11 mouse cellular contexts compared by ENCODE assay signal in genomic region chr13:34299351-34300333, GRCm38 (mm10). TPM values are rescaled to one million over a fixed set of nuclear protein-coding genes. Genes with fewer than 3 reads are reported as not detected.
DNase-seq lines count a peak whose midpoint lies in the region; ATAC-seq and TF ChIP-seq lines count a peak whose summit lies in the region.
"Had no signal": no experiment of that assay in that cellular context is flagged by ENCODE, and none has a peak within 500 bp of the region (broad histone marks: within the 10 kb centered on the region; RNA-seq: fewer than 3 reads in every experiment).

No protein-coding gene starts in this region.

- H3K27ac ChIP-seq in ES-Bruce4 (ENCODE audit: insufficient read depth, low read length) = no peak overlapping the region
- peak overlapping the region; percentile 35; the same call in 1 of the 2 replicates for H3K27ac ChIP-seq in liver, postnatal 0 days (ENCODE audit: low read depth)
- H3K27ac ChIP-seq: forebrain, embryonic 15.5 days; heart, embryonic 15.5 days had no signal

- TF ChIP-seq EP300 in ES-Bruce4 (IDR thresholded peaks at IDR 0.05; ENCODE audit: insufficient read depth, low read depth, low read length) = no peak
- no peak for TF ChIP-seq EP300 in liver, postnatal 0 days (IDR thresholded peaks at IDR 0.05; ENCODE audit: low read depth)

- DNase-seq in kidney, adult 9 months = peak; percentile 47
- DNase-seq in kidney, adult 11 months = no peak
- peak; percentile 44 for DNase-seq in forelimb bud, embryonic 11.5 days (ENCODE audit: low read depth, low spot score)
- DNase-seq in liver, postnatal 0 days = peak; percentile 44
- no peak for DNase-seq in testis, postnatal 10 days (ENCODE audit: low spot score)
- DNase-seq in right cerebral cortex, postnatal 10 days (ENCODE audit: low spot score in 2 of 2) = no peak
- no peak for DNase-seq in testis, postnatal 14 days (ENCODE audit: low spot score)
- DNase-seq: cerebellum, postnatal 14 days had no signal

- TF ChIP-seq POLR2A in ES-Bruce4 (IDR thresholded peaks at IDR 0.05; ENCODE audit: insufficient read depth, low read length) = no peak

- no peaks in the 10 kb centered on the region for H3K36me3 ChIP-seq in ES-Bruce4 (ENCODE audit: control insufficient read depth, insufficient read depth, low read length, poor library complexity, severe bottlenecking)
- peaks cover 48% of the 10 kb centered on the region for H3K36me3 ChIP-seq in liver, postnatal 0 days (replicated peaks; ENCODE audit: insufficient read depth, low read length)
- H3K36me3 ChIP-seq: heart, embryonic 15.5 days had no signal

- ATAC-seq in liver, postnatal 0 days = peak; percentile 88
- ATAC-seq: forebrain, embryonic 15.5 days had no signal

- H3K9me3 ChIP-seq in ES-Bruce4 (replicated peaks; ENCODE audit: control insufficient read depth, insufficient read depth, low read length, poor library complexity, severe bottlenecking) = no peaks in the 10 kb centered on the region
- no peaks in the 10 kb centered on the region for H3K9me3 ChIP-seq in liver, postnatal 0 days (ENCODE audit: low read length)
- H3K9me3 ChIP-seq: forebrain, embryonic 15.5 days; heart, embryonic 15.5 days had no signal

- H3K27me3 ChIP-seq in ES-Bruce4 (ENCODE audit: control insufficient read depth, insufficient read depth, low read length, poor library complexity, severe bottlenecking) = no peaks in the 10 kb centered on the region
- no peaks in the 10 kb centered on the region for H3K27me3 ChIP-seq in liver, postnatal 0 days (ENCODE audit: insufficient read depth, low read length)
- H3K27me3 ChIP-seq: forebrain, embryonic 15.5 days; heart, embryonic 15.5 days had no signal

- no peak overlapping the region for H3K4me2 ChIP-seq in liver, postnatal 0 days (ENCODE audit: low read depth, low read length)
- H3K4me2 ChIP-seq: forebrain, embryonic 15.5 days; heart, embryonic 15.5 days had no signal

- TF ChIP-seq CTCF in ES-Bruce4 (IDR thresholded peaks at IDR 0.05; ENCODE audit: low read depth, low read length) = peak; percentile 43
- peak; percentile 81 for TF ChIP-seq CTCF in liver, postnatal 0 days (IDR thresholded peaks at IDR 0.05; ENCODE audit: low read depth)

- H3K9ac ChIP-seq in ES-Bruce4 (ENCODE audit: low read depth, poor library complexity, severe bottlenecking) = no peak overlapping the region
- H3K9ac ChIP-seq in liver, postnatal 0 days (replicated peaks) = no peak overlapping the region
- H3K9ac ChIP-seq: forebrain, embryonic 15.5 days; heart, embryonic 15.5 days had no signal

- no peaks in the 10 kb centered on the region for H3K4me1 ChIP-seq in ES-Bruce4 (ENCODE audit: control insufficient read depth, insufficient read depth, low read length)
- peaks cover 39% of the 10 kb centered on the region for H3K4me1 ChIP-seq in liver, postnatal 0 days (ENCODE audit: insufficient read depth)
- H3K4me1 ChIP-seq: forebrain, embryonic 15.5 days; heart, embryonic 15.5 days had no signal

- 69% methylated on average over 7 of the region's 7 CpGs for WGBS in liver, postnatal 0 days (ENCODE audit: insufficient replicate concordance)

- no peak overlapping the region for H3K4me3 ChIP-seq in ES-Bruce4 (ENCODE audit: low read depth, low read length)
- H3K4me3 ChIP-seq in liver, postnatal 0 days (ENCODE audit: low read depth, low read length) = no peak overlapping the region
- H3K4me3 ChIP-seq: forebrain, embryonic 15.5 days; heart, embryonic 15.5 days had no signal

RNA-seq across cellular contexts. Expression of gene Slc22a23, which starts 45.3 kb away (rescaled TPM):
- 18.4 and 19.8 TPM in 2 replicates for polyA plus RNA-seq in ES-Bruce4 (2011; ENCODE audit: insufficient read depth, insufficient read length, low read depth, missing spikeins)
- polyA plus RNA-seq in liver, postnatal 0 days (2015; fragmentation: Nextera tagmentation; extraction: Ambion mirVana) = 6.6 and 7.0 TPM in 2 replicates

Comparison
In these comparisons a context has a peak if more than half of its experiments do, and no peak if none do; other contexts are left out.
1. DNase-seq: peak in kidney, adult 9 months (single experiment), forelimb bud, embryonic 11.5 days (single experiment) and liver, postnatal 0 days (single experiment); none in kidney, adult 11 months (single experiment), testis, postnatal 10 days (single experiment), right cerebral cortex, postnatal 10 days (0 of 2) and testis, postnatal 14 days (single experiment).